Mouse (Mus musculus): ENCODE measurements around the gene Eapp. TPM values are rescaled to one million over a fixed set of nuclear protein-coding genes. Genes with fewer than 3 reads are reported as not detected.
A peak's percentile ranks its signal among the peaks of the same experiment; 100 is the strongest.
"Not testable (repeated sequence)": the region's sequence is repeated elsewhere in the genome, so short reads cannot be mapped to it uniquely, and the experiment has no call there.

Gene Eapp
- polyA plus RNA-seq, 1 experiment: 21.0 TPM

GRCm38 (mm10) chr12:54710494-54710879 lies 14.8 kb upstream of the Eapp start:
- DNase-seq: peak; percentile 48
- not testable (repeated sequence) for H3K27ac ChIP-seq (ENCODE audit: insufficient read depth, low read depth, low read length); H3K4me1 ChIP-seq (ENCODE audit: control insufficient read depth, insufficient read depth, low read length); H3K27me3 ChIP-seq (replicated peaks; ENCODE audit: control insufficient read depth, insufficient read depth, low read length); H3K36me3 ChIP-seq (ENCODE audit: control insufficient read depth, insufficient read depth, low read length); H3K4me3 ChIP-seq (ENCODE audit: insufficient read depth, low read depth, low read length)
- WGBS: 0% methylated on average over 3 of the region's 8 CpGs

GRCm38 (mm10) chr12:54709691-54710493 lies 14.2 kb upstream of the Eapp start:
- DNase-seq; H3K4me1 ChIP-seq (ENCODE audit: control insufficient read depth, insufficient read depth, low read length); H3K27me3 ChIP-seq (replicated peaks; ENCODE audit: control insufficient read depth, insufficient read depth, low read length); H3K36me3 ChIP-seq (ENCODE audit: control insufficient read depth, insufficient read depth, low read length); H3K27ac ChIP-seq (ENCODE audit: insufficient read depth, low read depth, low read length): not testable (repeated sequence)
- 0 out of 2 replicates have a peak overlapping the region, but pooled peaks have one; percentile 14 for H3K4me3 ChIP-seq (ENCODE audit: insufficient read depth, low read depth, low read length)
- WGBS: 2% methylated on average over 11 of the region's 44 CpGs

- Histone ChIP-seq H3K27ac (ENCODE audit: insufficient read depth, low read depth, low read length) (no peak overlapping the region), H3K4me1 (ENCODE audit: control insufficient read depth, insufficient read depth, low read length) (no peaks in the 10 kb centered on the region), H3K36me3 (ENCODE audit: control insufficient read depth, insufficient read depth, low read length) (no peaks in the 10 kb centered on the region), H3K4me3 (ENCODE audit: insufficient read depth, low read depth, low read length) (no peak overlapping the region), H3K27me3 (replicated peaks; ENCODE audit: control insufficient read depth, insufficient read depth, low read length) (no peaks in the 10 kb centered on the region)
- TF ChIP-seq POLR2A (IDR thresholded peaks at IDR 0.05; ENCODE audit: low read depth, low read length) (no peak), CTCF (conservative IDR thresholded peaks at IDR 0.05; ENCODE audit: insufficient read depth, insufficient read length, low read depth, low read length) (no peak)
- 66% methylated on average over 7 of the region's 7 CpGs for WGBS
- no peak for DNase-seq
Observed at GRCm38 (mm10) chr12:54699394-54699793, 3.7 kb upstream of the Eapp start.

GRCm38 (mm10) chr12:54697791-54698250 lies 2.1 kb upstream of the Eapp start:
- H3K4me1 ChIP-seq (ENCODE audit: control insufficient read depth, insufficient read depth, low read length): no peaks in the 10 kb centered on the region
- no peak overlapping the region for H3K27ac ChIP-seq (ENCODE audit: insufficient read depth, low read depth, low read length)
- H3K4me3 ChIP-seq (ENCODE audit: insufficient read depth, low read depth, low read length): no peak overlapping the region
- H3K36me3 ChIP-seq (ENCODE audit: control insufficient read depth, insufficient read depth, low read length): no peaks in the 10 kb centered on the region
- TF ChIP-seq POLR2A (IDR thresholded peaks at IDR 0.05; ENCODE audit: low read depth, low read length) (no peak), CTCF (conservative IDR thresholded peaks at IDR 0.05; ENCODE audit: insufficient read depth, insufficient read length, low read depth, low read length) (no peak)
- WGBS: 26% methylated on average over 6 of the region's 6 CpGs
- H3K27me3 ChIP-seq (replicated peaks; ENCODE audit: control insufficient read depth, insufficient read depth, low read length): no peaks in the 10 kb centered on the region
- no peak for DNase-seq

- H3K4me1 ChIP-seq (ENCODE audit: control insufficient read depth, insufficient read depth, low read length): no peaks in the 10 kb centered on the region
- TF ChIP-seq POLR2A (IDR thresholded peaks at IDR 0.05; ENCODE audit: low read depth, low read length): no peak
- no peak for TF ChIP-seq CTCF (conservative IDR thresholded peaks at IDR 0.05; ENCODE audit: insufficient read depth, insufficient read length, low read depth, low read length)
- H3K27me3 ChIP-seq (replicated peaks; ENCODE audit: control insufficient read depth, insufficient read depth, low read length): no peaks in the 10 kb centered on the region
- H3K27ac ChIP-seq (ENCODE audit: insufficient read depth, low read depth, low read length): 0 out of 2 replicates have a peak overlapping the region, but pooled peaks have one; percentile 26
- no peaks in the 10 kb centered on the region for H3K36me3 ChIP-seq (ENCODE audit: control insufficient read depth, insufficient read depth, low read length)
- WGBS: 4% methylated on average over 7 of the region's 7 CpGs
- H3K4me3 ChIP-seq (ENCODE audit: insufficient read depth, low read depth, low read length): no peak overlapping the region
- DNase-seq: no peak
Observed at GRCm38 (mm10) chr12:54697003-54697597, 1.4 kb upstream of the Eapp start.

GRCm38 (mm10) chr12:54696242-54697002 lies 725 bp upstream of the Eapp start:
- peak overlapping the region; percentile 97 for H3K4me3 ChIP-seq (ENCODE audit: insufficient read depth, low read depth, low read length)
- H3K4me1 ChIP-seq (ENCODE audit: control insufficient read depth, insufficient read depth, low read length): no peaks in the 10 kb centered on the region
- H3K27me3 ChIP-seq (replicated peaks; ENCODE audit: control insufficient read depth, insufficient read depth, low read length): no peaks in the 10 kb centered on the region
- H3K36me3 ChIP-seq (ENCODE audit: control insufficient read depth, insufficient read depth, low read length): no peaks in the 10 kb centered on the region
- TF ChIP-seq CTCF (conservative IDR thresholded peaks at IDR 0.05; ENCODE audit: insufficient read depth, insufficient read length, low read depth, low read length) (no peak), POLR2A (IDR thresholded peaks at IDR 0.05; ENCODE audit: low read depth, low read length) (peak; percentile 100)
- under 1% methylated on average over 32 of the region's 32 CpGs for WGBS
- DNase-seq: peak; percentile 98
- peak overlapping the region; percentile 96 for H3K27ac ChIP-seq (ENCODE audit: insufficient read depth, low read depth, low read length)
